Mouse (Mus musculus) cerebellum, adult 11-12 months (tissue): ENCODE results near the gene Extl2.

Source experiments
- DNase-seq: peaks from one replicate; pipeline ENCODE4 v3.0.0; 2022

The Extl2 gene

GRCm38 (mm10) chr3:116006978-116007940, at the start of gene Extl2, which contains the start of gene Slc30a7:
Gene Extl2, plus strand, starts transcription at chr3:116007462.
Gene Slc30a7, minus strand, starts transcription at chr3:116007406.
- peak; percentile 88 for DNase-seq

GRCm38 (mm10) chr3:115961311-115962027, 45.8 kb upstream of the Extl2 start:
- DNase-seq, result no peak

GRCm38 (mm10) chr3:115962028-115962415, 45.2 kb upstream of the Extl2 start:
- no peak for DNase-seq

GRCm38 (mm10) chr3:115963597-115963996, 43.7 kb upstream of the Extl2 start:
- no peak for DNase-seq

DNA sequence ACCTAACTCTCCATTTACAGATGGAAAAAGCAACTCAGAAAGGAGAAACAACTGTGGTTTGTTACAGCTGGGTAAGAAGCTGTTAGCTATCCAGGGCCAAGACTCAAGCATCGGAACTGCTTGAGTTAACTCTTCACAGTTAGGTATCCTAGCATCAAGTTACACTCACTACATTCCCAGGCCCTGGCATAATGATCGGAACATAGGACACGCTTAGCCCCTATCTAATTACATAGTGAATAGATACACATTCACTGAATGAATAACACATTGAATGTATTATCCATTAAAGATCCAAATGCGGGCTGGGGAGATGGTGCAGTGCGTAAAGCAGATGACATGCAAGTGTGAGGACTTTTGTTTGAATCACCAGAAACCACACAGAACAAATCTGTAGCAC, 43.2 kb upstream of the Extl2 start:
- no peak for DNase-seq

DNA sequence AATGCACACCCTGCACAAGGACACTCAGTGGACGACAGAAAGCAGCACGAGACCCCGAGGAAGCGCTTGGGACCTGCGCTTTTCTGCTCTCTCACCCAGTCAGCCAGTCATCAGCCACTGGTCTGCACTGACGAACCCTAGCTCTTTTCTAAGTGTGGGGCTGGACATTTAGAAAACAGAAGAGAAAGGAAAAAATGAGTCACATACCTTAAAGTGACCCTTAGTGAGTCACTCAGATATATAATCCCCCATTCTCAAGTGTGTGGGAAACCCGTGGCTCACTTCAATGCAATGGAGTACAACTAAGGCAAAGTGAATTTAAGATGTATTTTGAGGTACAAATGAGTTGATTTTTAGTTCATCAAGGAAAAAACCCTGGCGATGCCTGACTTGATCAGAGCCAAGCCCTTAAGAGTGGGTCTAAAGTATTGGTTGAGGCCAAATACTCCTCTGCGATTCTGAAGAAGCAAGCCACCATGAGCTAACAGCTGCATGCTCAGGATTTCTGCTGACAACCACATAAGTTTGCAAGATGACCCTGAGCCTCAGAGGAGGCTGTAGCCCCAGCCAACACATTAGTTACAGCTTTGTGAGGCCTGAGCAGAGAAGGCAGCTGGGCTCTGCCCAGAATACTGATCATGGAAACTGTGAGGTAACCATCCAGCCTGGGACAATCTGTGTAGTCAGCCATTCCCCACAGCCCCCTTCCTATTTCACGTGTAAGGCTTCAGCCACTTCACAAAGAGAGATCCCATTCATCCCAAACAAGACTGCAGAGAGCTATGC, 38.3 kb upstream of the Extl2 start:
- no peak for DNase-seq

DNA sequence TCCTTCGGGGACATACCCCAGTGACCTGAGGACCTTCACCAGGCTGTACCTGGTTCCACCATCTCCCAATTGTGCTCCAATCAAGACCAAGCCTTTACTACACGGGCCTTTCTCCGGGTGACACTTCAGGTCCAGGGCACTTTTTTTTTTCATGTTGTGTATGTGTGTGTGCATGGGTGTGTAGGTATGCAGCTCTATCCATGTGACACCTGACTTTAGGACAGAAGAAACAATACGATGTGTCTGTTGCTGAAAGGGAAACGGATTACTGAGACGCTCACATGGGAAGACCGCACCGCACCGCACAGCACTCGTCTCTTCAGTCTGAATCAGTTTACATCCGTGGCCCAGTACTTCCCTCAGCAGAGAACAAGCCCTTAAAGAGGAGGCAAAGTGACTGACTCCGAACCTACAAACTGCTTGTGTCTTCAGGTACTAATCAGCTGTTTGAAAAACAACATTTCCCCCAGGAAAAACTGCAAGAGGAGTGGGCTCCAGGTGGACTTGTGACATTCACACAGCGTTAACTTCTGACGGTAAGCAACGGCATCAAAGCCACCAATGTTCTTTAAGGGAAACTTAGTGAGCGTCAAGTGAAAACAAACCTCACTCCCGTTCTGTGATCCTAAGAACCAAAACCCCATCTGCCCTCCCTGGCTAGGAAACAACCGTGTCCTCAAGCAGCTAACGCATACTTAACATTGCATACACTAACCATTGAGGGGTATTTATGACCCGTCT, 36.0 kb upstream of the Extl2 start:
- no peak for DNase-seq

DNA sequence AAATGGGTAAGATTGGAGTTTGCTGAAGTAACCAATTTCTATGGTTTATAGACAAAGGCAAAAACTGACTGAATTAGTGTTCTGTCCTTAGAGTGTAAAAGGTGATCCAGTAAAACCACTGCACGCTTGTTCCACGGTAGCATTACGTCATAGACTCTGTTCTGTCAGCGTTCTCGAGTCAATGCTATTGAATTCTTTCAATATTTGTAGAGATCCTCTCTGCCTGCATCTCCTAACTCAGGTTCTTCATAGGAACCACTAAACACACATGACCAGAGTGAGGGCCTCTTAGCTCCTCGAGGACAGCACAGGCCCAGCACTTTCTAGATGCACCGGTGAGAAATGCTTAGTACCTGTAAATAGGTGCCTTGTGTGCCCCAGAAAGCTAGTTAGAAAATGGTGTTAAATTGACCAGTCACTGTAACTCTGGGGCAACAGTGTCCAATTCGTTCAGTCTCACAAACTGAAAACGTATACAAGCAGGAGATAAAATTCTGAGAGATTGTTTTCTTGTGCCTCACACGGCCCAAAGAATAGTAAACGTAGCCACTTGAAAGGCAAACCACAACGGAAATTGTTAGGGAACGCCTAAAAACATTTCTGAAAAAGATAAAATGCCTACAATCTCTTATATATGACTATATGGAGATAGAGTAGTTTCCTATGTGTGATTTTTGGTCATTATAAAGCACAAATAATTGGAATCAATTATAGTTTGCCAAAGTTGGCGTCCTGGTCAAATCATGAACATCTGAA, 35.2 kb upstream of the Extl2 start:
- DNase-seq, result no peak

- no peak for DNase-seq
Observed at GRCm38 (mm10) chr3:115974228-115974627, 33.0 kb upstream of the Extl2 start.

- no peak for DNase-seq
Observed at GRCm38 (mm10) chr3:115974995-115975394, 32.3 kb upstream of the Extl2 start.

- no peak for DNase-seq
Observed at GRCm38 (mm10) chr3:115979000-115979399, 28.3 kb upstream of the Extl2 start.

- DNase-seq, result no peak
Observed at GRCm38 (mm10) chr3:115983217-115983616, 24.0 kb upstream of the Extl2 start.

DNA sequence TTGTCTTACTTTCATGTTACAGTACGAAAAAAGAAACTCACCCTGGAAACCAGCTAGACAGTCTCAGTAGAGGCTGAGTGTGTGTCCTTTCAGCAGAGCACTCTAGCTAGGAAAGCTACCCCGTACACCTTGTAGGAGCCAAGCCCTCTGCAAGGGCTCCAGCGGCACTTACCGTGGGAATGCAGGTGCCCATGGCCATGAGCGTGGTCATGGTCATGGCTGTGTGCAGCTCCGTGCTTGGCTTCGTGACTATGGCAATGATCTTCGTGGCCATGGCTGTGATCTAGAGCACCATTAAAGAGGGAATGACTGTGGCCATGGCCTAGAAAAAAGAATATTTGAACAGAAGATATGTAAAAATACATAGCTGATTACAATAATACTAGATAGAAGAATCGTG, 22.6 kb upstream of the Extl2 start:
- no peak for DNase-seq

DNA sequence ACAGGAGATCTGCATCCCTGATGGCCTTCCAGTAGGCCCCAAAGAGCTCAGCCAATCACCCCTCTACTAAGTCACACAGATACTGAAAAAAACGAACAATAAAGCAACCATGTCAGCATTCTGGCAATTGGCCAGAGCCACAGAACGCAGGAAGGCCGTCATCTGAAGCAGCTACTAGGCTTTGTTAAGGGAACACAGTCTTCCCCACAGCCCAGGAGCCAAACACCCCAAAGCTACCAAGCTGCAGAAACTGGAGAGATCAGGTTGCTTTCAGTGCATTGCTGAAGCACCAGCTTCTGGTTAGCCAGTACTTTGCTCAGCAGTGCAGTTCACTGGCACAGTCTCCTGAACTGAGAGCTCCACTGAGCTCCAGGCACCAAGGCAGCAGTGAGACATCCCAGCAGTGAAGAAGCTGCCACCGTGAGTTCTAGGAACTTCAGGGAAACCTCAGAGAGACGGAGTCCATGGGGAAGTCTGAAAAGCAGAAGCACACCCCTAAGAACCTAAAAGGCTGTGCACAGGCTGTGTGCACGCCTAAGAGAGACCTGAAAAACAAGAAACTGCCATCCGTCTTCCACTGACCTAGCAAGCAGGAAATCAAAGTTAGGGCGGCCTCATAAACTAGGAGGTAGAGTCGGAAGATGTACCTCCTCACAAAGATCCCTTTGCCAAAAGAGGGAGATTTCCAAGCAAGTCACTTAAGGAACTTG, 21.9 kb upstream of the Extl2 start:
- no peak for DNase-seq

- DNase-seq, result no peak
Observed at GRCm38 (mm10) chr3:115992103-115992502, 15.2 kb upstream of the Extl2 start.

DNA sequence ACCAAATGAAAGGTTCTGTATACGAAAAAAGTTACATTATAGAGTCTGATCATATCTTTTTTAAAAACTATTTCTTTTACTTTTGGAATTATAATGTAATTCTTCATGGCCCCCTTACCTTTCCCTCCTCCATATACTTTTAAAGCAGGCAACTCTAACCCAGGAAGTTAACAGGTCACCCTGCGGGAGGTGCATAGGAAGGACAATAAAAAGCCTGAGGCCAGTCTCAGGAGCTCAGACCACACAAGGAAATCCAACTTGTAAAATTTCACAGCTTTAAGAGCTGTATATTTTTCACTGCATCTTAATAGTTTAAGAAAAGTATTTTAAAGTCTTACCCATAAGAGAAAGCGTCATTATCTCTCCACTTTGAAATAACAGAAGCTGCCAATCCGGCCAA, 14.7 kb upstream of the Extl2 start:
- DNase-seq, result no peak

GRCm38 (mm10) chr3:115993025-115993424, 14.2 kb upstream of the Extl2 start:
- DNase-seq, result no peak

DNA sequence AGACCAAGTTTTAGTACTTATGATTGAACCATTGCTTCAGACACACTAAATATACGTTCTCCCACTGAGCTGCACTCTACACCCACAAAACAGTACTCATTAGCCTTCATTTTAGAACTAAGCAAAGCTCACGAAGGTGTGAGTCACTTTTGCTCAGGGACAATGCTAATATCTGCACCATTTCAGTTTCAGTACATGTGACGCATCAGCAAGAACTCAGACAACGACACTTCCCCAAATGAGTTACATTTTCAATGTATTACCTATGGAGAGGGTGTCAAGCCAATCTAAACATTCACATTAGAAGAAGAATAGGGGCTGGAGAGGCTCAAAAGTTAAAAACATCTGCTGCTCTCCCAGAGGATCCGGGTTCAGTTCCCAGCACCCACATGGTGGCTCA, 10.3 kb upstream of the Extl2 start:
- no peak for DNase-seq

GRCm38 (mm10) chr3:116006284-116006977, 831 bp upstream of the Extl2 start:
- DNase-seq, result no peak

DNA sequence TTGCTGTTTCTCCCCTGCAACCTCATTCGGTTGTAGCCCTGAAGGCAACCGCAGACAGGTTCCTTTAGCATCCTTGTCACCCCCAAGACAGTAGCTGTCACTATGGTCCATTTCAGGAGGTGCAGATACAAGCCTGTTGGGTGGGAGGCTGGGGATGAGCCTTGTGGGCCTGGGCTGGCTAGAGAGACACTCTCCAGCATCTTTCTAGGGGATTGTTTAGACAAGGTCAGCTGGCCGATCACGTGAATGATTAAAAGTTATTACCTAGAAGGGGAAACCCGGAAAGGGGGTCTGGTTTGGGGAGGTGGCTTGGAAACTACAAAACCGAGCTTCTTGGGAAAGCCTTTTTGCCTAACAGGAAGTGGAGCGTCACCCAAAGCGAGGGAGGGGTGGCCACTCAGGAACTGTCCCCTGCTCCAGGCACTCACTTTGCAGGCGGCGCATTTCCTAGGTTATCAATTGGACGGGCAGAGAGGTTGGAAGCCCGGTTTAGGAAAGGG, 729 bp downstream of the Extl2 start:
- peak; percentile 90 for DNase-seq
